Mouse (Mus musculus) heart, adult 2 months (tissue): ENCODE data around the gene Cfap54.

Experiments used
- CTCF ChIP-seq: fragments of 200-600 bp; IDR thresholded peaks from 2 replicates; pipeline ENCODE4 v1.8.1; 2022; ENCODE audit warnings: antibody characterized with exemption, mild to moderate bottlenecking, moderate library complexity
- POLR2A ChIP-seq: fragments of 200-500 bp; IDR thresholded peaks from 2 replicates; pipeline ENCODE4 v1.6.1; 2011; ENCODE audit warnings: mild to moderate bottlenecking, low read depth, low read length, control low read depth; ENCODE audit not compliant: insufficient read depth

DNA sequence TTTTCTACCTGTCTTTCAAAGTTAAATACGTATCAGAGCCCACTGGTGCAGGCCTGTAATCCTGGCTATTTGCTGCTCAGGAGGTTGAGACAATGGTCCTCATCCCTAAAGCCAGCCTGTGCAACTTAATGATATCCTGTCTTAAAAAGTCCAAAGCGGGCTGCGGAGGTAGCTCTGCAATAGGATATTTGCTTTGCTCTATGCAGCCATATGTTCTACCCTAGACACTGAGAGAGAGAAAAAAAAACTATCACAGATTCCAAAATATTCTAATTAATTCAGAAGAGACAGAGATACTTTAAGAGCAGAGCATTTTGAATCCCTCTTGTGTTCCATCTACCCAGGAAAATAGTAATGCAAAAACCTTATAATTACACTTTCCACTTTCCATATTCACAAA lies 44.9 kb downstream of the Cfap54 start:
- TF ChIP-seq POLR2A (no peak), CTCF (no peak)
